Mouse (Mus musculus) hindbrain, embryonic 10.5 days (tissue): ENCODE measurements around the gene Mvd. TPM values are rescaled to one million over a fixed set of nuclear protein-coding genes. Genes with fewer than 3 reads are reported as not detected.

Source experiments
- DNase-seq: peaks from one replicate; pipeline ENCODE4 v3.0.0-alpha.2; 2017; ENCODE audit warnings: low spot score
- H3K27ac ChIP-seq: fragments of 300-500 bp; sonication (generic); 2 replicates; pipeline ENCODE4 v1.5.1; 2016; ENCODE audit warnings: mild to moderate bottlenecking, moderate library complexity
- H3K27me3 ChIP-seq: fragments of 300-500 bp; sonication (generic); 2 replicates; pipeline ENCODE4 v1.6.1; 2016; ENCODE audit warnings: mild to moderate bottlenecking; ENCODE audit not compliant: poor library complexity, insufficient read depth, severe bottlenecking
- H3K36me3 ChIP-seq: fragments of 300-500 bp; sonication (generic); 2 replicates; pipeline ENCODE4 v1.6.1; 2016; ENCODE audit warnings: mild to moderate bottlenecking, moderate library complexity
- H3K4me1 ChIP-seq: fragments of 300-500 bp; sonication (generic); replicated peaks from 2 replicates; pipeline ENCODE4 v1.6.1; 2016; ENCODE audit warnings: mild to moderate bottlenecking
- H3K4me3 ChIP-seq: fragments of 300-500 bp; sonication (generic); 2 replicates; pipeline ENCODE4 v1.5.1; 2016; ENCODE audit warnings: mild to moderate bottlenecking, moderate library complexity
- H3K9me3 ChIP-seq: fragments of 300-500 bp; sonication (generic); 2 replicates; pipeline ENCODE4 v1.6.1; 2016; ENCODE audit warnings: mild to moderate bottlenecking, moderate library complexity
- WGBS: fragments of 180-500 bp; shearing (Covaris S2); methylation state at CpG from one replicate; pipeline ENCODE4 v1.1.7; 2016; 5-methylcytosine and 5-hydroxymethylcytosine counted together
- polyA plus RNA-seq: library from polyadenylated mRNA; unstranded; fragments of >200 nt; fragmentation: Nextera tagmentation; extraction: Ambion mirVana; gene quantifications from 2 replicates; pipeline ENCODE4 v1.2.1, GENCODE M21; 2016

Gene Mvd
- polyA plus RNA-seq, 1 experiment from 2014 or later: 65.1 TPM

DNA sequence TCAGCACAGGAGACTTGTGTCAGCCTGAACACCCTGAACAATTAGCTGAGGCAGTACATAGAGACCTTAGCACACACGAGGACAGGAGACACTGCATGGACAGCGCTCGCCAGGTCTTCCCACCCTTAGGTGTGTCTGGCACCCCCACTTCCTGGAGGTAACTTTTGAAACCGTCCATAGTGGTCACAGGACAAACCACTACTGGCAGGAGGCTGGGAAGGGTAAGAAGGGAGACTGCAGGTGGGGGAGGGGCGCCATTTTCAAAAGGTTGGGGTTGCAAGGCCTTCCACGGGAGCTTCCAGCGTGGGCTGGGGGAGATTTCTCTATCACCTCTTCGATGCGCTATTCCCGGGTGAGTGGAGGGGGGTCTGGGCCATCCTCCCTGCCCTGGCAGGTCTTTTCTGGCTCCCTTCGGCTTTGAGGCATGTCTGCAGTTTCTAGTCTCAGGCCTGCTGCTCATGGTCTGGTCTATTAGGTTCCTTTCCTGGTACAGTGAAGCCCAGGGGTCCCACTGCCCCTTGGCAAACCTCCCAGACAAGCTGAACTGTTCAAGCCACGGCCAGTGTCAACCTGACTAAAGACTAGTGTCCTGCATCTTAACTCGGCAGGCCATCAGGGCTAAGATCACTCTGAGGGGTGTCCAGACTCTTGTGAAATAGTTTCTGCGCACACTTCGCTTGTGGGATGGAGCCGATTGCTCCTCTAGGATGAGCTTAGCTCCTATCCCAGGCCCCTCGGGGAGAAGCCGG is 11.4 kb downstream of the Mvd start:
- H3K4me1 ChIP-seq: peaks cover 32% of the 10 kb centered on the region
- peaks cover 5% of the 10 kb centered on the region; the same call in 1 of the 2 replicates for H3K9me3 ChIP-seq
- WGBS: 39% methylated on average over 18 of the region's 18 CpGs
- DNase-seq: no peak
- H3K36me3 ChIP-seq: peaks cover 35% of the 10 kb centered on the region
- H3K4me3 ChIP-seq: peak overlapping the region; percentile 62
- H3K27me3 ChIP-seq: peaks cover 6% of the 10 kb centered on the region; the same call in 1 of the 2 replicates
- H3K27ac ChIP-seq: peak overlapping the region; percentile 86

GRCm38 (mm10) chr8:122430646-122431045 is 12.6 kb downstream of the Mvd start:
- H3K27ac ChIP-seq: no peak overlapping the region
- H3K36me3 ChIP-seq: peaks cover 23% of the 10 kb centered on the region
- 82% methylated on average over 3 of the region's 3 CpGs for WGBS
- peaks cover 6% of the 10 kb centered on the region; the same call in 1 of the 2 replicates for H3K27me3 ChIP-seq
- H3K9me3 ChIP-seq: peaks cover 4% of the 10 kb centered on the region; the same call in 1 of the 2 replicates
- peaks cover 32% of the 10 kb centered on the region for H3K4me1 ChIP-seq
- no peak for DNase-seq
- no peak overlapping the region for H3K4me3 ChIP-seq

- no peak overlapping the region for H3K27ac ChIP-seq
- no peaks in the 10 kb centered on the region for H3K9me3 ChIP-seq
- WGBS: 81% methylated on average over 10 of the region's 10 CpGs
- H3K4me1 ChIP-seq: peaks cover 32% of the 10 kb centered on the region
- H3K27me3 ChIP-seq: peaks cover 6% of the 10 kb centered on the region; the same call in 1 of the 2 replicates
- no peak for DNase-seq
- no peak overlapping the region for H3K4me3 ChIP-seq
- H3K36me3 ChIP-seq: peaks cover 18% of the 10 kb centered on the region
These were observed 13.1 kb downstream of the Mvd start for GRCm38 (mm10) chr8:122430058-122430636.

DNA sequence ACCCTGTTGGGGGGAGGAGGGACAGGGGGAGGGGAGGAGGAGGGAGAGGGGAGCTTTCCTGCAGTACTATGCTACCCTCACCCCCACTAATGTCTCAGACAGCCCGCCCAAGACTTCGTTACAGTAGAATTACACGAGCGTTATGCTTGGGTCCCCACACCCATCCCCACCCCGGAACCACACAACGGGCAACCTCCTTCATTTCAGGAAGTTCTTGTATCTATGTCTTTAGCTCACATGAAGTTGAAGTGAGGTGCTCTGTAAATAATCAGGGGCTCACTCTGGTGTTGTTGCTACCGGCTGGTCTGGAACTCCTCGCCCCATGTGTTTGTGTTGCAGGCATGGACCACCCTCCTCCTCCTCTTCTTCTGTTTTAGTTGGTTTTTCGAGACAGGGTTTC is 15.1 kb downstream of the Mvd start:
- Histone ChIP-seq H3K4me1 (peaks cover 26% of the 10 kb centered on the region), H3K4me3 (no peak overlapping the region), H3K36me3 (no peaks in the 10 kb centered on the region), H3K27me3 (peaks cover 6% of the 10 kb centered on the region; the same call in 1 of the 2 replicates), H3K9me3 (no peaks in the 10 kb centered on the region), H3K27ac (no peak overlapping the region)
- DNase-seq: no peak
- 93% methylated on average over 9 of the region's 9 CpGs for WGBS

DNA sequence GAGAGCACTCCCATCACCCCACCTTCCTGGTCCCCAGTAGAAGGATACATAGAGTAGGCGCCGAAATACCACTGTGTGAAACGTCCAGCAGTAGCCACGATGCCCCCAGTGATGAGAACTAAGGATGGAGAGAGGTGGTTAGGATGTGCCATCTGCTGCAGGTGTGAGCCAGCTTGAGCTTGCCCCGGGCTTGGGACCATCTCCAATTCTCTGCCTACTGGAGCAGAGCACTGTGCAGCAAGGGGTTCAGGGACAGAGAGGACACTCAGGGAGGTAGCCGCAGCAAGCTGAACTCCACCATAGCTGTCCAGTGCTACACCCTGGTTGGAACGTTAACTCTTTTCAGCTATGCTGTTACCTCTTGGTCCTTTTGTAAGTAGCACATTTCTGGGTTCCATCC is 15.6 kb downstream of the Mvd start:
- no peak overlapping the region for H3K4me3 ChIP-seq
- H3K36me3 ChIP-seq: no peaks in the 10 kb centered on the region
- peaks cover 21% of the 10 kb centered on the region for H3K4me1 ChIP-seq
- H3K27ac ChIP-seq: no peak overlapping the region
- DNase-seq: no peak
- 90% methylated on average over 7 of the region's 7 CpGs for WGBS
- no peaks in the 10 kb centered on the region for H3K9me3 ChIP-seq
- peaks cover 6% of the 10 kb centered on the region; the same call in 1 of the 2 replicates for H3K27me3 ChIP-seq

- WGBS: 77% methylated on average over 9 of the region's 9 CpGs
- no peaks in the 10 kb centered on the region for H3K9me3 ChIP-seq
- no peak for DNase-seq
- no peaks in the 10 kb centered on the region for H3K27me3 ChIP-seq
- no peaks in the 10 kb centered on the region for H3K36me3 ChIP-seq
- H3K4me1 ChIP-seq: peaks cover 8% of the 10 kb centered on the region; the same call in 1 of the 2 replicates
- H3K4me3 ChIP-seq: no peak overlapping the region
- 0 out of 2 replicates have a peak overlapping the region, but pooled peaks have one; percentile 35 for H3K27ac ChIP-seq
These were observed 17.1 kb downstream of the Mvd start for GRCm38 (mm10) chr8:122426145-122426544.

GRCm38 (mm10) chr8:122423659-122424058 is 19.6 kb downstream of the Mvd start:
- no peaks in the 10 kb centered on the region for H3K4me1 ChIP-seq
- WGBS: 60% methylated on average over 5 of the region's 5 CpGs
- peaks cover 9% of the 10 kb centered on the region for H3K36me3 ChIP-seq
- DNase-seq: no peak
- no peaks in the 10 kb centered on the region for H3K9me3 ChIP-seq
- H3K27ac ChIP-seq: no peak overlapping the region
- H3K27me3 ChIP-seq: no peaks in the 10 kb centered on the region
- H3K4me3 ChIP-seq: no peak overlapping the region

GRCm38 (mm10) chr8:122423217-122423616 is 20.0 kb downstream of the Mvd start:
- H3K4me1 ChIP-seq: no peaks in the 10 kb centered on the region
- WGBS: 87% methylated on average over 24 of the region's 24 CpGs

DNA sequence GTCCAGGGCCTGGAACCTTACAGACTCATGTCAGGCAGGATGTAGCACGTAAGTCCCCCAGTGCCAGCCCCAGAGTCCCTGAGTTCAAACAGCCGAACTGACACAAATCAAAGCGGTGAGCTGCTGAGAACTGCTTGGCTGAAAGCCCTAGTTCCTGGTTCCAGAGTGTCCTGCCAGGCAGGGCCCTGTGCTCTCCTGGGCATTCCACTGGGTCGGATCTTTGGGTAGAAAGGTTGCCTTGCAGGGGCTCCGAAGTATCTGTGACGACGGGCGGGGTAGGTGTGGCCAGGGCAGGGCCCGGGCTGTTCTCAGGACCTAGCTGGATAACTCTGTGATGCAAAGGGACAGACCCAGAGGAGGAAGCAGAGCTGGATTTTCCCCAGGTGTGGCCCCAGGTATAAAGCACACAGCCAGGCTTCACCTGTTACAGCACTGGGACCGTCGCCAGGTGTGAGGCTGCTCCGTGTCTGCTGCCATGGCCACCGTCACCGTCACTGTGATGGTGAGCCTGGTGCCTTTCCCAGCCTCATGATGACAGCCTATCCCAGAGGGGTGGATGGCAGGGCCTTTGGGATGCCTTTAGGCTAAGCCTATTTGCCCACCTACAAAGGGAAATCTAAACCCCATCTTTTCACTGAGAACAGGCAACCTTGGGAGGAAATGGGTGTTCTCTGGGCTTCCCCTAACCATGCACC is 21.7 kb downstream of the Mvd start, which contains the start of gene Il17c:
Gene Il17c, plus strand, starts transcription at position 645 of the 695 bp plus-strand sequence.
- DNase-seq: no peak
- Histone ChIP-seq H3K27me3 (no peaks in the 10 kb centered on the region), H3K4me1 (no peaks in the 10 kb centered on the region), H3K9me3 (no peaks in the 10 kb centered on the region), H3K36me3 (peaks cover 31% of the 10 kb centered on the region), H3K27ac (no peak within 1 kb of the TSS), H3K4me3 (no peak within 1 kb of the TSS)
- WGBS: 86% methylated on average over 14 of the region's 14 CpGs

More at GRCm38 (mm10) chr8:122423217-122423616, 20.0 kb downstream of the Mvd start:
- H3K27me3 ChIP-seq: no peaks in the 10 kb centered on the region
- peaks cover 14% of the 10 kb centered on the region for H3K36me3 ChIP-seq
- H3K27ac ChIP-seq: no peak overlapping the region
- no peak overlapping the region for H3K4me3 ChIP-seq
- DNase-seq: no peak
- no peaks in the 10 kb centered on the region for H3K9me3 ChIP-seq

GRCm38 (mm10) chr8:122419881-122420555 is 23.2 kb downstream of the Mvd start:
- Histone ChIP-seq H3K4me3 (no peak overlapping the region), H3K9me3 (no peaks in the 10 kb centered on the region), H3K4me1 (no peaks in the 10 kb centered on the region), H3K27me3 (no peaks in the 10 kb centered on the region), H3K27ac (no peak overlapping the region), H3K36me3 (peaks cover 46% of the 10 kb centered on the region)
- DNase-seq: no peak
- 73% methylated on average over 9 of the region's 9 CpGs for WGBS

DNA sequence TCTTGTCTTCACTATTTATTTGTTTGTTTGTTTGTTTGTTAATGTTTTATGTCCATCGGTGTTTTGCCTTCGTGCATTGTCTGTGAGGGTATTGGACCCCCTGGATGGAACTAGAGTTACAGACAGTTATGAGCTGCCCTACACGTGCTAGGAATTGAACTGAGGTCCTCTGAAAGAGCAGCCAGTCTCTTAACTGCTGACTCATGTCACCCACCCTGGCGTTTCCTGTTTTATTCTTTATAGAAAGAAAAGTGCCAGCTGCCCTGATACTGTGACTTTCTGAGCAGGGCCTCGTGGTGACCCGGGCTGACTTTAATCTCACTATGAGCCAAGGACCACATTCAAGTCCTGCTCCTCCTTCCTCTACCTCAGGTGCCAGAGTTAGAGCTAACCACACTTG is 27.7 kb downstream of the Mvd start:
- H3K4me1 ChIP-seq: no peaks in the 10 kb centered on the region
- no peak overlapping the region for H3K4me3 ChIP-seq
- 91% methylated on average over 6 of the region's 6 CpGs for WGBS
- no peaks in the 10 kb centered on the region for H3K27me3 ChIP-seq
- H3K9me3 ChIP-seq: no peaks in the 10 kb centered on the region
- no peak overlapping the region for H3K27ac ChIP-seq
- H3K36me3 ChIP-seq: peaks cover 90% of the 10 kb centered on the region
- DNase-seq: no peak

DNA sequence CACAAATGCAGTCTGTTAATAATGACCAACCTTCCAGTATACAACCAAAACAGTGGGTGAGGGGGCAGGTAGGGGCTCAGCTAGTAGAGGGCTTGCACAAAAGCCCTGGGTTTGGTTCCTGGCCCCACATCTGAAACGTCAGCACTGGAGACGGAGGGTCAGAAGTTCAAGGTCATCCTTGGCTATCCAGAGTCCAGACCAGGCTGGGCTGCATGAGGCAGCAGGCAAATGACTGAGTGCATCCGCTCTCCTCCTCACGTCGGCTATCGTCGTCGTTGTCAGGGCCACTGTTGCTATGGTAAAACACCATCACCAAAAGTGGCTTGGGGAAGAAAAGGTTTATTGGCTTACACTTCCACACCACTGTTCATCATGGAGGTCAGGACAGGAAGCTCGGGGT is 28.9 kb downstream of the Mvd start:
- WGBS: 91% methylated on average over 9 of the region's 9 CpGs
- Histone ChIP-seq H3K9me3 (no peaks in the 10 kb centered on the region), H3K4me1 (no peaks in the 10 kb centered on the region), H3K4me3 (no peak overlapping the region), H3K27ac (no peak overlapping the region), H3K27me3 (no peaks in the 10 kb centered on the region), H3K36me3 (peaks cover 100% of the 10 kb centered on the region)
- DNase-seq: no peak
